Mouse (Mus musculus) stomach, postnatal 0 days (tissue): ENCODE measurements around the gene Esrrg.

Source experiments
- CTCF ChIP-seq: IDR thresholded peaks from 2 replicates; pipeline ENCODE4 v1.5.1; 2016; ENCODE audit warnings: antibody characterized with exemption, low read depth, mild to moderate bottlenecking, moderate library complexity
- EP300 ChIP-seq: optimal IDR thresholded peaks from 2 replicates; pipeline ENCODE3; 2016; ENCODE audit warnings: antibody characterized with exemption

DNA sequence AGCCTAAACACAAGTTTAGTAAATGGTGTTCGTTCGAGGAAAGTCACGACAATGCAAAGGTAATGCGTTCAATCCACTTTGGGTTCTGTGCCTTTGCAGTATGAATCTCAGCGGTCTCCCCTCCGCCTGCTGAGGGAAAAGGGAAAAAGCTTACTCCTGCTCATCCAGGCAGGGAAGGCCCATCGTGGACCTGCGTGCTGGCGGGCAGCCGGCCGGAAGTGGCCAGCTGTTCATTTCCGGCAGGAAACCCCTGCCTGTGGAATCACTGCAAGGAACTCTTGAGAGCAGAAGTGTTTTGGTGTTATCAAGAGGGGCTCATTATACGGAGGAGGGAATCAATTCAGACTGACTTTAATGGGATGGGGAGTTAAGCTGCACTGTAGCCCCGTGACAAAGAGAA is 127.9 kb downstream of the Esrrg start:
- TF ChIP-seq CTCF (no peak), EP300 (no peak)
